Mouse (Mus musculus): Measurements from ENCODE around the gene Adap2.

GRCm38 (mm10) chr11:80173963-80174670 lies 20.2 kb downstream of the Adap2 start:
- no peak for TF ChIP-seq CTCF (IDR thresholded peaks at IDR 0.05; ENCODE audit: extremely low read depth, insufficient read length, insufficient replicate concordance, low read depth, low read length)
- TF ChIP-seq POLR2A (IDR thresholded peaks at IDR 0.05; ENCODE audit: low read depth, low read length), result no peak

Measured in small intestine, adult 2 months (tissue).